In genomic region chr13:91996929-91997328, GRCm38 (mm10) we compare ENCODE assay signal across 26 mouse cellular contexts.
DNase-seq lines count a peak whose midpoint lies in the region; ATAC-seq lines count a peak whose summit lies in the region.
"Had no signal": no experiment of that assay in that cellular context is flagged by ENCODE, and none has a peak within 500 bp of the region (broad histone marks: within the 10 kb centered on the region; RNA-seq: fewer than 3 reads in every experiment).

No protein-coding gene starts in this region.

- no peaks in the 10 kb centered on the region for H3K36me3 ChIP-seq in forebrain, embryonic 14.5 days (ENCODE audit: control insufficient read depth, insufficient read depth, low read length)
- no peaks in the 10 kb centered on the region for H3K36me3 ChIP-seq in forebrain, embryonic 11.5 days (ENCODE audit: control insufficient read depth, insufficient read depth, low read length)
- H3K36me3 ChIP-seq in forebrain, embryonic 16.5 days (ENCODE audit: control insufficient read depth, insufficient read depth): no peaks in the 10 kb centered on the region
- H3K36me3 ChIP-seq in forebrain, embryonic 13.5 days (ENCODE audit: poor library complexity, severe bottlenecking): no peaks in the 10 kb centered on the region
- H3K36me3 ChIP-seq: embryonic facial prominence, embryonic 13.5 days; embryonic facial prominence, embryonic 15.5 days; G1E had no signal

- no peak overlapping the region for H3K27ac ChIP-seq in forebrain, embryonic 14.5 days (ENCODE audit: low read depth, low read length)
- no peak overlapping the region for H3K27ac ChIP-seq in forebrain, embryonic 11.5 days (ENCODE audit: low read depth, low read length)
- no peak overlapping the region for H3K27ac ChIP-seq in forebrain, embryonic 16.5 days (ENCODE audit: low read length)
- H3K27ac ChIP-seq in forebrain, embryonic 13.5 days: no peak overlapping the region
- H3K27ac ChIP-seq: embryonic facial prominence, embryonic 13.5 days; embryonic facial prominence, embryonic 15.5 days had no signal

- DNase-seq in forebrain, embryonic 14.5 days (ENCODE audit: low spot score): peak; percentile 52
- DNase-seq in forebrain, embryonic 11.5 days (ENCODE audit: low spot score): no peak
- peak; percentile 39 for DNase-seq in heart, adult 11 months
- DNase-seq in heart, postnatal 10 days: no peak
- DNase-seq in brain, adult 2 months (ENCODE audit: low read depth, low spot score): peak; percentile 69
- DNase-seq in kidney, postnatal 10 days: no peak
- DNase-seq: adrenal gland, adult 8-10 months; adrenal gland, postnatal 14 days; adrenal gland, postnatal 36 days; B cell, adult 2 months; cerebellum, adult 11-12 months; cerebellum, adult 2 months; cerebellum, adult 9-10 months; cerebellum, postnatal 10 days; cerebellum, postnatal 36 days; embryo, embryonic 11 days had no signal

- H3K4me3 ChIP-seq in forebrain, embryonic 14.5 days (ENCODE audit: low read depth, low read length): no peak overlapping the region
- H3K4me3 ChIP-seq in forebrain, embryonic 11.5 days (ENCODE audit: low read depth, low read length): no peak overlapping the region
- H3K4me3 ChIP-seq in forebrain, embryonic 16.5 days (replicated peaks; ENCODE audit: low read length): no peak overlapping the region
- no peak overlapping the region for H3K4me3 ChIP-seq in forebrain, embryonic 13.5 days
- H3K4me3 ChIP-seq: embryonic facial prominence, embryonic 13.5 days; embryonic facial prominence, embryonic 15.5 days; erythroblast, embryonic 14.5 days had no signal

- intact Hi-C loops in heart, postnatal 10 days (cut with DNase I): no loop called here

- peak; percentile 78 for ATAC-seq in forebrain, embryonic 14.5 days
- no peak for ATAC-seq in forebrain, embryonic 11.5 days (replicated peaks; ENCODE audit: low FRiP score)
- peak; percentile 85 for ATAC-seq in forebrain, embryonic 16.5 days
- no peak for ATAC-seq in forebrain, embryonic 13.5 days
- ATAC-seq: activated CD4-positive, CD25-positive, alpha-beta regulatory T cell, adult 4 months; CD4-positive, CD25-positive, alpha-beta regulatory T cell, adult 4 months; Patski had no signal

- H3K4me1 ChIP-seq in forebrain, embryonic 14.5 days (ENCODE audit: control insufficient read depth, insufficient read depth, low read length): no peaks in the 10 kb centered on the region
- no peaks in the 10 kb centered on the region for H3K4me1 ChIP-seq in forebrain, embryonic 11.5 days (replicated peaks; ENCODE audit: control insufficient read depth, insufficient read depth, low read length)
- no peaks in the 10 kb centered on the region for H3K4me1 ChIP-seq in forebrain, embryonic 16.5 days (replicated peaks; ENCODE audit: control insufficient read depth, insufficient read depth, low read length)
- peaks cover 5% of the 10 kb centered on the region; the same call in 1 of the 2 replicates for H3K4me1 ChIP-seq in forebrain, embryonic 13.5 days
- H3K4me1 ChIP-seq: embryonic facial prominence, embryonic 13.5 days; embryonic facial prominence, embryonic 15.5 days had no signal

- no peaks in the 10 kb centered on the region for H3K27me3 ChIP-seq in forebrain, embryonic 14.5 days (replicated peaks; ENCODE audit: control insufficient read depth, insufficient read depth, low read length)
- H3K27me3 ChIP-seq in forebrain, embryonic 11.5 days (ENCODE audit: control insufficient read depth, insufficient read depth, low read length): no peaks in the 10 kb centered on the region
- H3K27me3 ChIP-seq in forebrain, embryonic 16.5 days (replicated peaks; ENCODE audit: control insufficient read depth, insufficient read depth, low read length): no peaks in the 10 kb centered on the region
- no peaks in the 10 kb centered on the region for H3K27me3 ChIP-seq in forebrain, embryonic 13.5 days
- H3K27me3 ChIP-seq: CH12.LX; embryonic facial prominence, embryonic 13.5 days; embryonic facial prominence, embryonic 15.5 days had no signal

- no peak overlapping the region for H3K4me2 ChIP-seq in forebrain, embryonic 14.5 days (ENCODE audit: low read length)
- H3K4me2 ChIP-seq in forebrain, embryonic 11.5 days (ENCODE audit: low read depth, low read length, severe bottlenecking): no peak overlapping the region
- H3K4me2 ChIP-seq in forebrain, embryonic 16.5 days (ENCODE audit: low read length): no peak overlapping the region
- H3K4me2 ChIP-seq in forebrain, embryonic 13.5 days: no peak overlapping the region
- H3K4me2 ChIP-seq: embryonic facial prominence, embryonic 13.5 days; embryonic facial prominence, embryonic 15.5 days had no signal

- no peak overlapping the region for H3K9ac ChIP-seq in forebrain, embryonic 14.5 days (ENCODE audit: low read length)
- no peak overlapping the region for H3K9ac ChIP-seq in forebrain, embryonic 11.5 days (ENCODE audit: low read length)
- H3K9ac ChIP-seq in forebrain, embryonic 16.5 days (replicated peaks; ENCODE audit: low read depth, low read length): no peak overlapping the region
- no peak overlapping the region for H3K9ac ChIP-seq in forebrain, embryonic 13.5 days
- H3K9ac ChIP-seq: embryonic facial prominence, embryonic 13.5 days; embryonic facial prominence, embryonic 15.5 days had no signal

- no peaks in the 10 kb centered on the region for H3K9me3 ChIP-seq in forebrain, embryonic 14.5 days (replicated peaks; ENCODE audit: control insufficient read depth, low read length)
- H3K9me3 ChIP-seq in forebrain, embryonic 11.5 days (ENCODE audit: control insufficient read depth, low read length): no peaks in the 10 kb centered on the region
- no peaks in the 10 kb centered on the region for H3K9me3 ChIP-seq in forebrain, embryonic 16.5 days (ENCODE audit: control insufficient read depth, low read length)
- no peaks in the 10 kb centered on the region for H3K9me3 ChIP-seq in forebrain, embryonic 13.5 days (replicated peaks)
- H3K9me3 ChIP-seq: embryonic facial prominence, embryonic 13.5 days; embryonic facial prominence, embryonic 15.5 days; G1E had no signal

- 40% methylated on average over 3 of the region's 3 CpGs for WGBS in forebrain, embryonic 14.5 days
- 80% methylated on average over 3 of the region's 3 CpGs for WGBS in forebrain, embryonic 11.5 days
- 33% methylated on average over 3 of the region's 3 CpGs for WGBS in forebrain, embryonic 16.5 days
- WGBS in forebrain, embryonic 13.5 days: 59% methylated on average over 3 of the region's 3 CpGs

Comparison
In these comparisons a context has a peak if more than half of its experiments do, and no peak if none do; other contexts are left out.
1. ATAC-seq: peak in forebrain, embryonic 14.5 days (single experiment) and forebrain, embryonic 16.5 days (single experiment); none in forebrain, embryonic 11.5 days (single experiment) and forebrain, embryonic 13.5 days (single experiment).
2. DNase-seq: peak in forebrain, embryonic 14.5 days (single experiment), heart, adult 11 months (single experiment) and brain, adult 2 months (single experiment); none in forebrain, embryonic 11.5 days (single experiment), heart, postnatal 10 days (0 of 2) and kidney, postnatal 10 days (single experiment).